Mouse (Mus musculus): ENCODE measurements at regions not wholly inside any gene's neighbourhood (a gene's known extent, or its start where the extent isn't known, plus 50 kb on each side); places are given as distances from the start of the nearest gene placed in this dataset.
"Not testable (repeated sequence)": the region's sequence is repeated elsewhere in the genome, so short reads cannot be mapped to it uniquely, and the experiment has no call there.

- DNase-seq (ENCODE audit: low spot score) = no peak
Measured at GRCm38 (mm10) chr4:21464456-21464855, 221.3 kb downstream of the Prdm13 start.

- no peak for DNase-seq (ENCODE audit: low spot score)
Measured at GRCm38 (mm10) chr4:21441274-21441673, 244.5 kb downstream of the Prdm13 start.

- DNase-seq (ENCODE audit: low spot score) = no peak
Measured at GRCm38 (mm10) chr4:21436710-21437109, 249.1 kb downstream of the Prdm13 start.

GRCm38 (mm10) chr4:21407850-21408249 lies 277.9 kb downstream of the Prdm13 start:
- no peak for DNase-seq (ENCODE audit: low spot score)

GRCm38 (mm10) chr4:21369314-21369713 lies 316.4 kb downstream of the Prdm13 start:
- DNase-seq (ENCODE audit: low spot score) = no peak

GRCm38 (mm10) chr4:21368234-21369021 lies 317.3 kb downstream of the Prdm13 start:
- peak; percentile 4 for DNase-seq (ENCODE audit: low spot score)

GRCm38 (mm10) chr4:21321769-21322168 lies 364.0 kb downstream of the Prdm13 start:
- DNase-seq (ENCODE audit: low spot score) = no peak

GRCm38 (mm10) chr4:21309239-21309638 lies 376.5 kb downstream of the Prdm13 start:
- not testable (repeated sequence) for DNase-seq (ENCODE audit: low spot score)

- no peak for DNase-seq (ENCODE audit: low spot score)
Measured at GRCm38 (mm10) chr4:21307476-21308011, 378.2 kb downstream of the Prdm13 start.

GRCm38 (mm10) chr4:21300141-21300540 lies 385.6 kb downstream of the Prdm13 start:
- DNase-seq (ENCODE audit: low spot score) = no peak

GRCm38 (mm10) chr4:21267302-21267701 lies 418.5 kb downstream of the Prdm13 start:
- no peak for DNase-seq (ENCODE audit: low spot score)

GRCm38 (mm10) chr4:21266886-21267285 lies 418.9 kb downstream of the Prdm13 start:
- no peak for DNase-seq (ENCODE audit: low spot score)

GRCm38 (mm10) chr4:21250396-21250795 lies 435.4 kb downstream of the Prdm13 start:
- DNase-seq (ENCODE audit: low spot score) = no peak

- DNase-seq (ENCODE audit: low spot score) = peak; percentile 20
Measured at GRCm38 (mm10) chr4:21222631-21223030, 463.1 kb downstream of the Prdm13 start.

- no peak for DNase-seq (ENCODE audit: low spot score)
Measured at GRCm38 (mm10) chr4:21207617-21208016, 478.1 kb downstream of the Prdm13 start.

- DNase-seq (ENCODE audit: low spot score) = no peak
Measured at GRCm38 (mm10) chr4:21195620-21196019, 490.1 kb downstream of the Prdm13 start.

GRCm38 (mm10) chr4:21173789-21174188 lies 512.0 kb downstream of the Prdm13 start:
- DNase-seq (ENCODE audit: low spot score) = no peak

- DNase-seq (ENCODE audit: low spot score) = no peak
Measured at GRCm38 (mm10) chr4:21173019-21173418, 512.7 kb downstream of the Prdm13 start.

- DNase-seq (ENCODE audit: low spot score) = no peak
Measured at GRCm38 (mm10) chr4:21170734-21171133, 515.0 kb downstream of the Prdm13 start.

GRCm38 (mm10) chr4:21162124-21162523 lies 523.6 kb downstream of the Prdm13 start:
- no peak for DNase-seq (ENCODE audit: low spot score)

- no peak for DNase-seq (ENCODE audit: low spot score)
Measured at GRCm38 (mm10) chr4:21125892-21126291, 559.9 kb downstream of the Prdm13 start.

GRCm38 (mm10) chr4:21095741-21096140 lies 590.0 kb downstream of the Prdm13 start:
- no peak for DNase-seq (ENCODE audit: low spot score)

GRCm38 (mm10) chr4:21070198-21070785 lies 615.5 kb downstream of the Prdm13 start:
- DNase-seq (ENCODE audit: low spot score) = no peak
